Mouse (Mus musculus) fibroblast of lung, adult 2 months (primary cell): ENCODE measurements around the gene Gm10718.
"Not testable (repeated sequence)": the region's sequence is repeated elsewhere in the genome, so short reads cannot be mapped to it uniquely, and the experiment has no call there.

Experiments
- DNase-seq: peaks from one replicate; pipeline ENCODE4 v3.0.0-alpha.2; 2011; ENCODE audit warnings: low read depth

Gene Gm10718

GRCm38 (mm10) chr9:3023312-3023984, at the start of gene Gm10718:
Gene Gm10718, plus strand, starts transcription at chr9:3023547.
- not testable (repeated sequence) for DNase-seq

- peak; percentile 21 for DNase-seq
Observed at GRCm38 (mm10) chr9:3000445-3000972, 22.8 kb upstream of the Gm10718 start, which contains the start of gene Gm10722. Gene Gm10722, plus strand, starts transcription at chr9:3000922.

- DNase-seq: not testable (repeated sequence)
Observed at GRCm38 (mm10) chr9:3001006-3001405, 22.3 kb upstream of the Gm10718 start.

GRCm38 (mm10) chr9:3001948-3002659, 21.2 kb upstream of the Gm10718 start:
- DNase-seq: peak; percentile 8

GRCm38 (mm10) chr9:3002794-3003396, 20.5 kb upstream of the Gm10718 start, which contains the start of gene Gm11168:
Gene Gm11168, plus strand, starts transcription at chr9:3003346.
- DNase-seq: not testable (repeated sequence)

- DNase-seq: not testable (repeated sequence)
Observed at GRCm38 (mm10) chr9:3006179-3006578, 17.2 kb upstream of the Gm10718 start.

- DNase-seq: not testable (repeated sequence)
Observed at GRCm38 (mm10) chr9:3006636-3007035, 16.7 kb upstream of the Gm10718 start.

GRCm38 (mm10) chr9:3007272-3007671, 16.1 kb upstream of the Gm10718 start:
- DNase-seq: peak; percentile 2

GRCm38 (mm10) chr9:3009331-3009730, 14.0 kb upstream of the Gm10718 start:
- DNase-seq: not testable (repeated sequence)

- DNase-seq: not testable (repeated sequence)
Observed at GRCm38 (mm10) chr9:3012054-3012621, 11.2 kb upstream of the Gm10718 start.

GRCm38 (mm10) chr9:3012733-3013279, 10.5 kb upstream of the Gm10718 start, which contains the start of gene Gm10721:
Gene Gm10721, plus strand, starts transcription at chr9:3013140.
- DNase-seq: not testable (repeated sequence)

- not testable (repeated sequence) for DNase-seq
Observed at GRCm38 (mm10) chr9:3015354-3015753, 8.0 kb upstream of the Gm10718 start, which contains the start of gene Gm10720. Gene Gm10720, plus strand, starts transcription at chr9:3015654.

GRCm38 (mm10) chr9:3015896-3016295, 7.5 kb upstream of the Gm10718 start:
- DNase-seq: not testable (repeated sequence)

- not testable (repeated sequence) for DNase-seq
Observed at GRCm38 (mm10) chr9:3017108-3017507, 6.2 kb upstream of the Gm10718 start, which contains the start of gene Gm10719. Gene Gm10719, plus strand, starts transcription at chr9:3017408.

- DNase-seq: not testable (repeated sequence)
Observed at GRCm38 (mm10) chr9:3018944-3019343, 4.4 kb upstream of the Gm10718 start.

- not testable (repeated sequence) for DNase-seq
Observed at GRCm38 (mm10) chr9:3019835-3020727, 3.3 kb upstream of the Gm10718 start.

- peak; percentile 18 for DNase-seq
Observed at GRCm38 (mm10) chr9:3022316-3023008, 885 bp upstream of the Gm10718 start.

- DNase-seq: not testable (repeated sequence)
Observed at GRCm38 (mm10) chr9:3023985-3024648, 770 bp downstream of the Gm10718 start.

- not testable (repeated sequence) for DNase-seq
Observed at GRCm38 (mm10) chr9:3024912-3025467, 1.6 kb downstream of the Gm10718 start, which contains the start of gene Gm10717. Gene Gm10717, plus strand, starts transcription at chr9:3025417.
